Comparison of ENCODE assay signal across 8 mouse cellular contexts in the genomic region with DNA sequence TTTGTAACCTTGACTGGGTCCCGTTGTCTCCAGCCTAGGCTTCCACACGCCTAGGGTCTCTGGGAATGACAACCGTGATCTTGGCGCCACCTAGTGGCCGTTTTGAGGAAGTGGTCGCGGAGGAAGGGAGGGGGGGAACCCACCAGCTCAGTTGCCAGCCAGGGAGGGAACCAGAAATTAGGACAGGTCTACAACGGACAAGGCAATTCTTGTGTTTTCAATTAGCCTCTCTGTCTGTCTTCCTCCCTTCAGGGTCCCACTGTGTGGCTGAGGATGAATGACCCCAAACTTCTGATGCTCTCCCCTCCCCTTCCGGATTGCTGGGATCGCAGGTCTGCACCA. TPM values are rescaled to one million over a fixed set of nuclear protein-coding genes. Genes with fewer than 3 reads are reported as not detected.
A peak's percentile ranks its signal among the peaks of the same experiment; 100 is the strongest.
DNase-seq lines count a peak whose midpoint lies in the region; ATAC-seq and TF ChIP-seq lines count a peak whose summit lies in the region.

No protein-coding gene starts in this region.

- ATAC-seq in erythroblast, adult 5-6 weeks (replicated peaks; ENCODE audit: low FRiP score, poor library complexity, severe bottlenecking) = peak; percentile 79
- ATAC-seq in heart, embryonic 13.5 days (ENCODE audit: extremely low read depth, insufficient number of reproducible peaks, low FRiP score, low TSS enrichment) = no peak; the same call in 1 of the 2 replicates
- peak; percentile 56 for ATAC-seq in liver, postnatal 0 days
- ATAC-seq in neural tube, embryonic 15.5 days (ENCODE audit: low FRiP score) = peak; percentile 77

- TF ChIP-seq POLR2A in CH12.LX (IDR thresholded peaks at IDR 0.05; ENCODE audit: low read depth, low read length) = no peak

- dilution Hi-C loops in CH12.LX (cut with MboI; ENCODE audit: extremely low pct_ligation_motif_present, extremely low pct_unique_long_range_greater_than_20kb, low sequenced_read_pairs) = no loop called here

- peak; percentile 92 for TF ChIP-seq RAD21 in CH12.LX (IDR thresholded peaks at IDR 0.05; ENCODE audit: low read depth, low read length)

- peak; percentile 69 to 96 for TF ChIP-seq CTCF in CH12.LX (conservative IDR thresholded peaks at IDR 0.05 in 1 of 2, IDR thresholded peaks at IDR 0.05 in 1 of 2; ENCODE audit: low read depth in 2 of 2, low read length in 2 of 2)
- peak; percentile 94 for TF ChIP-seq CTCF in liver, postnatal 0 days (IDR thresholded peaks at IDR 0.05; ENCODE audit: low read depth)

- H3K27ac ChIP-seq in CH12.LX (ENCODE audit: insufficient read depth, low read depth) = no peak overlapping the region
- no peak overlapping the region for H3K27ac ChIP-seq in heart, embryonic 13.5 days (replicated peaks)
- no peak overlapping the region for H3K27ac ChIP-seq in liver, postnatal 0 days (ENCODE audit: low read depth)
- H3K27ac ChIP-seq in neural tube, embryonic 15.5 days (replicated peaks) = no peak overlapping the region

- no peak overlapping the region for H3K9ac ChIP-seq in CH12.LX (ENCODE audit: insufficient read depth, low read depth)
- 0 out of 2 replicates have a peak overlapping the region, but pooled peaks have one; percentile 24 for H3K9ac ChIP-seq in heart, embryonic 13.5 days
- H3K9ac ChIP-seq in liver, postnatal 0 days (replicated peaks) = no peak overlapping the region
- H3K9ac ChIP-seq in neural tube, embryonic 15.5 days (replicated peaks) = no peak overlapping the region

- no peaks in the 10 kb centered on the region for H3K36me3 ChIP-seq in CH12.LX (replicated peaks in 1 of 2; ENCODE audit: control insufficient read depth in 1 of 2, insufficient read depth in 1 of 2, low read length in 1 of 2)
- H3K36me3 ChIP-seq in heart, embryonic 13.5 days = no peaks in the 10 kb centered on the region
- no peaks in the 10 kb centered on the region for H3K36me3 ChIP-seq in liver, postnatal 0 days (replicated peaks; ENCODE audit: insufficient read depth, low read length)
- H3K36me3 ChIP-seq in neural tube, embryonic 15.5 days = no peaks in the 10 kb centered on the region

- DNase-seq in CH12.LX (ENCODE audit: extremely low read depth) = peak; percentile 65
- DNase-seq in brain, adult 2 months (ENCODE audit: low read depth, low spot score) = peak; percentile 66
- peak; percentile 84 for DNase-seq in kidney, postnatal 10 days
- peak; percentile 76 for DNase-seq in liver, postnatal 0 days
- peak; percentile 88 for DNase-seq in testis, postnatal 10 days (ENCODE audit: low spot score)

- in situ Hi-C loops in CH12.LX (cut with MboI; ENCODE audit: low pct_ligation_motif_present, low pct_unique_long_range_greater_than_20kb, low sequenced_read_pairs) = loop anchor here (5.0 to 25.0 kb wide), 3 partner anchors 69 to 262 kb away; partner anchors contain the start of gene Katnb1

- TF ChIP-seq EP300 in CH12.LX (IDR thresholded peaks at IDR 0.05; ENCODE audit: low read length) = no peak
- no peak for TF ChIP-seq EP300 in liver, postnatal 0 days (IDR thresholded peaks at IDR 0.05; ENCODE audit: low read depth)

- H3K9me3 ChIP-seq in CH12.LX (replicated peaks; ENCODE audit: low read length) = no peaks in the 10 kb centered on the region
- no peaks in the 10 kb centered on the region for H3K9me3 ChIP-seq in heart, embryonic 13.5 days
- H3K9me3 ChIP-seq in liver, postnatal 0 days (ENCODE audit: low read length) = no peaks in the 10 kb centered on the region
- no peaks in the 10 kb centered on the region for H3K9me3 ChIP-seq in neural tube, embryonic 15.5 days (replicated peaks)

- peaks cover 0 to 6% of the 10 kb centered on the region in 2 experiments; a peak in 2 of 4 replicates for H3K4me1 ChIP-seq in CH12.LX (ENCODE audit: control insufficient read depth in 1 of 2, insufficient read depth in 2 of 2)
- H3K4me1 ChIP-seq in heart, embryonic 13.5 days = peaks cover 20% of the 10 kb centered on the region
- H3K4me1 ChIP-seq in liver, postnatal 0 days (ENCODE audit: insufficient read depth) = no peaks in the 10 kb centered on the region
- peaks cover 18% of the 10 kb centered on the region for H3K4me1 ChIP-seq in neural tube, embryonic 15.5 days

- H3K4me2 ChIP-seq in CH12.LX (ENCODE audit: insufficient read depth, low read depth, poor library complexity, severe bottlenecking) = no peak overlapping the region
- H3K4me2 ChIP-seq in heart, embryonic 13.5 days = peak overlapping the region; percentile 37
- no peak overlapping the region for H3K4me2 ChIP-seq in liver, postnatal 0 days (ENCODE audit: low read depth, low read length)
- no peak overlapping the region for H3K4me2 ChIP-seq in neural tube, embryonic 15.5 days

- H3K27me3 ChIP-seq in CH12.LX (replicated peaks) = peaks cover 2% of the 10 kb centered on the region
- H3K27me3 ChIP-seq in heart, embryonic 13.5 days (replicated peaks) = no peaks in the 10 kb centered on the region
- H3K27me3 ChIP-seq in liver, postnatal 0 days (ENCODE audit: insufficient read depth, low read length) = no peaks in the 10 kb centered on the region
- H3K27me3 ChIP-seq in neural tube, embryonic 15.5 days (replicated peaks) = no peaks in the 10 kb centered on the region

- no peaks in the 10 kb centered on the region for H3K79me2 ChIP-seq in CH12.LX (replicated peaks; ENCODE audit: control insufficient read depth, extremely low read depth, insufficient read depth, poor library complexity, severe bottlenecking)

- no peak overlapping the region for H3K4me3 ChIP-seq in CH12.LX (replicated peaks in 1 of 3; ENCODE audit: low read depth in 2 of 3, low read length in 2 of 3, poor library complexity in 1 of 3)
- H3K4me3 ChIP-seq in heart, embryonic 13.5 days = no peak overlapping the region
- H3K4me3 ChIP-seq in liver, postnatal 0 days (ENCODE audit: low read depth, low read length) = no peak overlapping the region
- no peak overlapping the region for H3K4me3 ChIP-seq in neural tube, embryonic 15.5 days (replicated peaks)

- WGBS in heart, embryonic 13.5 days = 16% methylated on average over 10 of the region's 10 CpGs
- WGBS in liver, postnatal 0 days (ENCODE audit: insufficient replicate concordance) = 18% methylated on average over 10 of the region's 10 CpGs
- WGBS in neural tube, embryonic 15.5 days = 15% methylated on average over 10 of the region's 10 CpGs

TF ChIP-seq in CH12.LX, 34 proteins besides CTCF, POLR2A, EP300 and RAD21:
- TF ChIP-seq SIN3A (IDR thresholded peaks at IDR 0.05; ENCODE audit: low read length) (no peak), POLR2AphosphoS2 (IDR thresholded peaks at IDR 0.05; ENCODE audit: low read depth, low read length) (no peak), RCOR1 (conservative IDR thresholded peaks at IDR 0.05; ENCODE audit: low read depth, low read length) (no peak), ZC3H11A (IDR thresholded peaks at IDR 0.05; ENCODE audit: low read depth, low read length) (peak; percentile 64), SMC3 (IDR thresholded peaks at IDR 0.05; ENCODE audit: low read depth, low read length) (peak; percentile 94), ZKSCAN1 (IDR thresholded peaks at IDR 0.05; ENCODE audit: borderline replicate concordance, low read depth, low read length) (no peak), CHD1 (IDR thresholded peaks at IDR 0.05; ENCODE audit: low read depth, low read length) (no peak), MAZ (IDR thresholded peaks at IDR 0.05; ENCODE audit: low read depth, low read length) (peak; percentile 73; the same call in 1 of the 2 replicates)

RNA-seq across cellular contexts. Expression of gene Kifc3, which starts 1.4 kb away (rescaled TPM):
- total RNA-seq in CH12.LX (2012; rRNA removed) (1.5 and 1.7 TPM in 2 replicates), CH12.LX (2014; rRNA removed) (0.78 and 1.3 TPM in 2 replicates)
- 1.8 and 2.7 TPM in 2 replicates for polyA plus RNA-seq in CH12.LX (2012; ENCODE audit: insufficient read length, low read depth)
- total RNA-seq in erythroblast, adult 5-6 weeks (2015; ENCODE audit: low replicate concordance) = 0.96 and 1.0 TPM in 2 replicates
- 0.51 and 1.1 TPM in 2 replicates for total RNA-seq in erythroblast, adult 5-6 weeks (2017; ENCODE audit: low replicate concordance)
- polyA plus RNA-seq in heart, embryonic 13.5 days (2015; fragmentation: Nextera tagmentation; extraction: Ambion mirVana) = 10.6 and 12.1 TPM in 2 replicates
- polyA plus RNA-seq in liver, postnatal 0 days (2015; fragmentation: Nextera tagmentation; extraction: Ambion mirVana) = 5.3 and 5.4 TPM in 2 replicates
- 27.2 and 28.5 TPM in 2 replicates for polyA plus RNA-seq in neural tube, embryonic 15.5 days (2015; fragmentation: Nextera tagmentation; extraction: Ambion mirVana)
